Mouse (Mus musculus) kidney, embryonic 15.5 days (tissue): ENCODE data around the gene 1810010D01Rik. TPM values are rescaled to one million over a fixed set of nuclear protein-coding genes. Genes with fewer than 3 reads are reported as not detected.
A peak's percentile ranks its signal among the peaks of the same experiment; 100 is the strongest.

Experiments
- ATAC-seq: fragments of 200-750 bp; cut with Nextera tagmentation; replicated peaks from 2 replicates; pipeline ENCODE4 v1.8.0; 2017; ENCODE audit warnings: moderate TSS enrichment; ENCODE audit not compliant: low FRiP score
- H3K27ac ChIP-seq: fragments of 300-500 bp; sonication (generic); 2 replicates; pipeline ENCODE4 v1.5.1; 2015; ENCODE audit warnings: mild to moderate bottlenecking, inconsistent platforms
- H3K27me3 ChIP-seq: fragments of 300-500 bp; sonication (generic); 2 replicates; pipeline ENCODE4 v1.6.1; 2015; ENCODE audit warnings: inconsistent platforms
- H3K36me3 ChIP-seq: fragments of 300-500 bp; sonication (generic); 2 replicates; pipeline ENCODE4 v1.6.1; 2015; ENCODE audit warnings: inconsistent platforms
- H3K4me1 ChIP-seq: fragments of 300-500 bp; sonication (generic); 2 replicates; pipeline ENCODE4 v1.6.1; 2015; ENCODE audit warnings: inconsistent platforms
- H3K4me2 ChIP-seq: fragments of 300-500 bp; sonication (generic); 2 replicates; pipeline ENCODE4 v1.6.1; 2015; ENCODE audit warnings: moderate library complexity, mild to moderate bottlenecking, inconsistent platforms
- H3K4me3 ChIP-seq: fragments of 300-500 bp; sonication (generic); replicated peaks from 2 replicates; pipeline ENCODE4 v1.5.1; 2015; ENCODE audit warnings: mild to moderate bottlenecking, inconsistent platforms
- H3K9ac ChIP-seq: fragments of 300-500 bp; sonication (generic); 2 replicates; pipeline ENCODE4 v1.6.1; 2015; ENCODE audit warnings: mild to moderate bottlenecking, inconsistent platforms
- H3K9me3 ChIP-seq: fragments of 300-500 bp; sonication (generic); replicated peaks from 2 replicates; pipeline ENCODE4 v1.6.1; 2016; ENCODE audit warnings: inconsistent platforms
- whole genome bisulfite sequencing: fragments of 180-500 bp; shearing (Covaris S2); methylation state at CpG from one replicate; pipeline ENCODE4 v1.1.7; 2015; ENCODE audit warnings: mixed read lengths; 5-methylcytosine and 5-hydroxymethylcytosine counted together
- polyA plus RNA-seq: library from polyadenylated mRNA; unstranded; fragments of >200 nt; fragmentation: Nextera tagmentation; extraction: Ambion mirVana; gene quantifications from 2 replicates; pipeline ENCODE4 v1.2.1, GENCODE M21; 2015

The 1810010D01Rik gene
- polyA plus RNA-seq, 1 experiment from 2014 or later = 0.56 TPM

DNA sequence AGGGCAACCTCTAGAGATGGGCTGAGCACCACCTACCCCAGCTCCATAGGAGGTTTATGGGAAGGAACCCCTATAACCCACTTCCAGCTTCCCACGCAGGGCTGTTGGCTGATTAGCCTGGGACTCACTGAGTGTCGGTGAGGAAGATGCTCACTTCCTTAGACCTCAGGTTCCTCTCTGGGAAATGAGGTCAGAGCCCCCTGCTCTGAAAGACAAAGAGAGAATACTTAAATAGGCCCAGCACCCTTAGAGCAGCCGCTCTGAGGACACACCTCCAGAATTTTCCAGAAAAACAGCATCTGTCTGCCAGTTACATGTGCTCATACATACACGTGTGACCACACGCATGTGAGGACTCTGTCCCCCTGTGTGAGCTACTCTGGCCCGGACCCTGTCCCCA, 1.1 kb downstream of the 1810010D01Rik start:
- ATAC-seq = no peak; the same call in 1 of the 2 replicates
- Histone ChIP-seq H3K9me3 (no peaks in the 10 kb centered on the region), H3K4me2 (peak overlapping the region; percentile 51), H3K36me3 (no peaks in the 10 kb centered on the region), H3K4me3 (no peak overlapping the region), H3K27ac (peak overlapping the region; percentile 93), H3K9ac (peak overlapping the region; percentile 53), H3K27me3 (no peaks in the 10 kb centered on the region), H3K4me1 (peaks cover 28% of the 10 kb centered on the region)
- WGBS = 65% methylated on average over 6 of the region's 6 CpGs

DNA sequence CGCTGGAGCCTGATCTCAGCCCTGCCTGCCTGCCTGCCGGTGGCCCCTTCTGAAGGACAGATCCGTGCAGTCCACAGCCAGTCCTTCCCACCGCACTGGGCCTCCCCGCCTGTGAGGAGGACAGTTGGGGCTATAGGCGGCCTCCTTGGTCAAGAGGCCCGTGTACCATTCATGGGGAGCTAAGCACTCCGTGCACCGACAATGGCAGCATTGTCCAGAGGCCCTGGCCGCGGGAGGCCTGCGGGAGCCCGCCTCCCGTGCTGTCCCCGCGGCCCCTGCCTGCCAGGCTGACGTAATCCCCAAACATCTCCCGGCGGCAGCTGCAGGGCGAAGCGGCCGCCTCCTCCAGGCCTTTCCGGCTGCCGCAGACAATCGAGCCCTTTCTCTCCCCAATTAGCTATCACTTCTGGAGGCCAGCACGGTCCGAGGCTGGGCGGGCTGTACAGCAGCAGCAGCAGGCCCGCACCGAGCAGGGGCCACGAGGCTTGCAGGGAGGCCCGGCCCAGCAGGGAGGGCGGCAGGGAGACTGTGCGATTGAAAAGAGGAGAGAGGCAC, 1.8 kb downstream of the 1810010D01Rik start:
- H3K4me3 ChIP-seq = 0 out of 2 replicates have a peak overlapping the region, but pooled peaks have one; percentile 12
- no peaks in the 10 kb centered on the region; the same call in 1 of the 2 replicates for H3K9me3 ChIP-seq
- H3K4me2 ChIP-seq = peak overlapping the region; percentile 51
- H3K9ac ChIP-seq = peak overlapping the region; percentile 53
- no peaks in the 10 kb centered on the region for H3K36me3 ChIP-seq
- H3K27me3 ChIP-seq = no peaks in the 10 kb centered on the region
- H3K4me1 ChIP-seq = peaks cover 24% of the 10 kb centered on the region
- WGBS = under 1% methylated on average over 34 of the region's 34 CpGs
- peak; percentile 79 for ATAC-seq
- H3K27ac ChIP-seq = peak overlapping the region; percentile 93

DNA sequence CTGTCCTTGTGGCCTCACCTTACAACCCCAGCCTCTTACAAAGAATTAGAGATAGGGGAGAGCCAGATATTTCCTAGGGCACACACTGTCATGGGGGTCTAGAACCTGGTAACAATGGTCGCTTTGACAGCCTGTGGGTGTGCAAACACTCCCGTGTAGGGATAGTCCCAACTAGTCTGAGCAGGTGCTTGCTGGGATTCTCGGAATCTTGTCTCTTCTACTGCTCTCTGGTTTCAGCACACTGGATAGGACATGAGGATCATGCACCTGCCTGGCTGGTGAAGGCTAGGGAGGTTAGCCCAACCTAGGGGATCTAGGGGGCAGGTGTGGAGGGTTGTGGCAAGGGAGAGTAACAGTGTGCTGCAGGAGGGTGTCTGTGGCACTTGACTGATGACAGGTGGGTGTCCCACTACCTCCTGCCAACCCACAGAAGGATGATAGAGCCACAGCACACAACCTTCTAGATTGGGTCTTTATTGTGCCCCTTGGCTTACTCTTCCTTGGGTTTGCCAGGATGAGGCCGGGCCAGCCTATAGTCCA, 2.5 kb downstream of the 1810010D01Rik start:
- no peaks in the 10 kb centered on the region for H3K27me3 ChIP-seq
- H3K4me1 ChIP-seq = peaks cover 17% of the 10 kb centered on the region
- 0 out of 2 replicates have a peak, but pooled peaks have one; percentile 4 for ATAC-seq
- H3K4me3 ChIP-seq = no peak overlapping the region
- H3K36me3 ChIP-seq = no peaks in the 10 kb centered on the region
- H3K9me3 ChIP-seq = no peaks in the 10 kb centered on the region; the same call in 1 of the 2 replicates
- H3K27ac ChIP-seq = peak overlapping the region; percentile 93
- H3K9ac ChIP-seq = no peak overlapping the region
- no peak overlapping the region for H3K4me2 ChIP-seq
- WGBS = 87% methylated on average over 4 of the region's 4 CpGs

DNA sequence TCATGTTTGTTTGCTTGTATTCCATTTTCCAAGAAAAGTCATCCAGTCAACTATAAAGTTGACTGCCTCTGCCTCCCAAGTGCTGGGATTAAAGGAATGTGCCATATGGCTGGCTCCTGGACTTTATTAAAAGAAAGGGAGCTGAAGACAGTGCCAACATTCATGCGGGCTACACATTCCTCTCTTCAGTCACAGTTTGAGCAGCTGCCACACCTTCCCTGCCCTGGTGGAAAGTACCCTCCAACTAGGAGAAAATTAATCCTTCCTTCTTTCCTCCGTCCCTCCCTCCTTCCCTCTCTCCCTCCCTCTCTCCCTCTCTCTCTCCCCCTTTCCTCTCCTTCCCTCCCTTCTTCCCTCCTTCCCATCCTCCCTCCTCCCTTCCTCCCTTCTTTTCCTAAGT, 8.2 kb downstream of the 1810010D01Rik start:
- no peak overlapping the region for H3K27ac ChIP-seq
- no peaks in the 10 kb centered on the region for H3K36me3 ChIP-seq
- H3K9ac ChIP-seq = no peak overlapping the region
- no peak overlapping the region for H3K4me3 ChIP-seq
- ATAC-seq = no peak
- WGBS = 74% methylated on average over 2 of the region's 2 CpGs
- H3K27me3 ChIP-seq = no peaks in the 10 kb centered on the region
- H3K4me2 ChIP-seq = no peak overlapping the region
- H3K4me1 ChIP-seq = peaks cover 20% of the 10 kb centered on the region
- H3K9me3 ChIP-seq = no peaks in the 10 kb centered on the region; the same call in 1 of the 2 replicates

DNA sequence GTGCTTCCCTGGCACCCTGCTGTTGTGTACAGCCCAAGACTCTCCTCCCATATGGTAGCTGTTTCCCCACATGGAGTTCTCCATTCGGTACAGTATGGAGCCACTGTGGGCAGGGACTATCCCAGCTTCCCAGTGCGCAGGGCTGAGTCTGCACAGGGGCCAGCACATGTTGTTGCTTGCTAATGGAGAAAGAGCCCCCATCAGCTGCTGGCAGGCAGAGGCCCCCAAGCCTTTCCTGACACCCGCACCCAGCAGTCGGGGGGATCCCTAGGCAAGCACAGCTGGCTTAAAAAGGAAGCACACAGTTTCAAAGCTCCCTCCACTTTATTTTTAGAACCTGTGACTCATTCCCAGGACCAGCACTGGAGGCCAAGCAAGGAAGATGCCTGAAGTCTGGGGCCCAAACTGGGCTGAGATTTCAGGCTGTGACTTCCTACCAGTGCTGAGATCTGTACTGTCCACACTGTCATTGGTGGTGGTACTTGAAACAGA, 9.7 kb downstream of the 1810010D01Rik start:
- Histone ChIP-seq H3K9ac (no peak overlapping the region), H3K4me1 (peaks cover 30% of the 10 kb centered on the region), H3K4me2 (no peak overlapping the region), H3K9me3 (no peaks in the 10 kb centered on the region; the same call in 1 of the 2 replicates), H3K36me3 (no peaks in the 10 kb centered on the region), H3K27me3 (no peaks in the 10 kb centered on the region), H3K4me3 (no peak overlapping the region), H3K27ac (no peak overlapping the region)
- WGBS = 60% methylated on average over 4 of the region's 4 CpGs
- no peak; the same call in 1 of the 2 replicates for ATAC-seq

DNA sequence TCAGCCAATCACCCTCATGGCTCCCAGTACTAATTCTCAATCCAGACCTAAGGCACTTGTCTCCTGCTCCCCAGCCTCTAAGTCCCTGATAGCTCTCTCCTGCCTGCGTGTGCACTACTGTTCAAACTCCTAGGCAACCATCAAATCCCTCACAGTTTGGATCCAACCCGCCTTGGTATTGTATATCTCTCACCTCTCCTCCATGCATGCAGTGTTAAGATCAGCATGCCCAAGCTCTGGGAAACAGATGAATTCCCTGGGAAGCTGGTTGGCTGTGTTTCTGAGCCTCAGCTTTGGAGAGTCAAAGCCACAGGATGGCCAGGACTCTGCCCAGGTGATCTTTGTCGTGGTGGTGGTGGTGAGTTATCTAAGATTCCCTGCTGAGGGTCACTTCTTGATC, 10.2 kb downstream of the 1810010D01Rik start:
- Histone ChIP-seq H3K36me3 (no peaks in the 10 kb centered on the region), H3K27me3 (no peaks in the 10 kb centered on the region), H3K4me1 (peaks cover 31% of the 10 kb centered on the region), H3K9me3 (no peaks in the 10 kb centered on the region; the same call in 1 of the 2 replicates), H3K4me2 (no peak overlapping the region), H3K4me3 (no peak overlapping the region), H3K9ac (no peak overlapping the region), H3K27ac (no peak overlapping the region)
- 61% methylated on average over 3 of the region's 3 CpGs for WGBS
- ATAC-seq = no peak

DNA sequence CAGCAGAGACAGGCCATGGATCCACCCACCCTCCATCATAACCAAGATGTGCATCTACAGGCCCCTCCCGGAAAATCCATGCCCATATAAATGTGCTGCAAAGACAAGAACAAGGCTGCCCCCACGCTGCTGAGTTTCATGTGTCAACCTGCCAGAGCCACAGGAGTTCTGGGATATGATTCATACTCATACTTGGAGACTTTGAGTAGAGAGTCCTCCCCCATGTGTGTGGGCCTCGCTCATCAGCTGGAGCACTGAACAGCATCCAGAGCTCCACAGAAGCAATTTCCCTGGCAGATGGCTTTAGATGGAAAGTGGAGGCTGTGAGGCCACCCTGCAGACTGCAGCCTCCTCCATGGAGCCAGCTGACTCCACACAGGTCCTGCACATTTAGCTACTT, 10.9 kb downstream of the 1810010D01Rik start:
- H3K9me3 ChIP-seq = no peaks in the 10 kb centered on the region; the same call in 1 of the 2 replicates
- peaks cover 34% of the 10 kb centered on the region for H3K4me1 ChIP-seq
- no peak overlapping the region for H3K4me3 ChIP-seq
- no peak for ATAC-seq
- no peak overlapping the region for H3K9ac ChIP-seq
- H3K27ac ChIP-seq = no peak overlapping the region
- 71% methylated on average over 3 of the region's 3 CpGs for WGBS
- H3K27me3 ChIP-seq = no peaks in the 10 kb centered on the region
- H3K36me3 ChIP-seq = no peaks in the 10 kb centered on the region
- no peak overlapping the region for H3K4me2 ChIP-seq

DNA sequence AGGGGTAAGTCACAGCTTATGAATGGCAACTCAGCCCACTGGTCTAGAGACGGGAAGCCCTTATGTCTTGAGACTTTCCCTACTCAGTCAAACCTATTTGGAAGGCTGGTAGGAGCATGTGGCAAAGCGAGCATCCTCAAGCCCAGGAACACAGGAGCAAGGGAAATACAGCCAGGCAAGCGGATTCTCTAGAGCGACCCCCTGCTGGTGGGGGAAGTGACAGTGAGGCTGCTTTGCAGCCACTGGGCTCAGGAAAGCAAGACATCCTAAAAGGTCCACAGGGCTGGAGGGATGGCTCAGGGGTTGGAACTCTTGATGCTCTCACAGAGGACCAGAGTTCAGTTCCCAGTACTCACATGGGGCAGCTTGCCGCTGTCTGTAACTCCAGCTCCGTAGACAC, 11.6 kb downstream of the 1810010D01Rik start:
- 92% methylated on average over 6 of the region's 6 CpGs for WGBS
- ATAC-seq = no peak
- Histone ChIP-seq H3K4me2 (no peak overlapping the region), H3K9ac (no peak overlapping the region), H3K4me1 (peaks cover 34% of the 10 kb centered on the region), H3K27me3 (no peaks in the 10 kb centered on the region), H3K36me3 (no peaks in the 10 kb centered on the region), H3K27ac (no peak overlapping the region), H3K4me3 (no peak overlapping the region), H3K9me3 (no peaks in the 10 kb centered on the region; the same call in 1 of the 2 replicates)

DNA sequence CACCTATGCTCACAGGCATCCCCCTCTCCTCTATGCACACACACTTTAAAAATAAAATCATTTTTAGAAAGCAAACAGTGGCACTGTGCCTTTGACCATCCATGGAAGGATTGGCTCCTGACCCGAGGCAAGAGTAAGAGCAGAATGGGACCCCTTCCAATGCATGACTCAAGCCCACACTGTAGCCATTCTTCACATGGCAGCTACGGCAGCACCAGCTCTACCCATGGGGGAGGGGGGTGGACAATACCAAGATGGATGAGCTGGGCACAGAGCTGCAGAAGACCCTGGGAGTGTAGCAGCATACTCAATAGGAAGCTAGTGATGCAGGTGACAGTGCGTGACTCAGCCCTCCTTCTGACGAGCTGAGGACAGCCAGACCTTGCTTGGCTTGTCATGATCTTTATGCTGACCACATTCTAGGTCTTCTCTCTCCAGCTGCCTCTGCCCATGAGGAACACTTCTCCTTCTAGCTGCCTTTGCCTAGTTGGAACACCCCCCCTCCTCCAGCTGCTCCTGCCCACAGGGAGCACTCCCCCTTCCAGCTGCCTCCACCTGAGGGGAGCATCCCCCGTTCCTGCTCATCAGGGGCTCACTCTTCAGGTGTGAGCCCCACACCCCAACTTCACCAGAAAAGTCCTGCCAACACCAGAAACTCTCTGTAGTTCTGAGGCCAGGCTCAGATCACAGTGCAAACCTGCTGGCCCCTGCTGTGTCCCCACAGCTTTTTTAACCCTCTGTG, 12.6 kb downstream of the 1810010D01Rik start:
- H3K27ac ChIP-seq = 0 out of 2 replicates have a peak overlapping the region, but pooled peaks have one; percentile 38
- H3K4me2 ChIP-seq = no peak overlapping the region
- no peaks in the 10 kb centered on the region for H3K36me3 ChIP-seq
- H3K4me1 ChIP-seq = peaks cover 34% of the 10 kb centered on the region
- no peak for ATAC-seq
- no peaks in the 10 kb centered on the region for H3K27me3 ChIP-seq
- H3K9ac ChIP-seq = no peak overlapping the region
- no peaks in the 10 kb centered on the region for H3K9me3 ChIP-seq
- 61% methylated on average over 5 of the region's 5 CpGs for WGBS
- H3K4me3 ChIP-seq = no peak overlapping the region

DNA sequence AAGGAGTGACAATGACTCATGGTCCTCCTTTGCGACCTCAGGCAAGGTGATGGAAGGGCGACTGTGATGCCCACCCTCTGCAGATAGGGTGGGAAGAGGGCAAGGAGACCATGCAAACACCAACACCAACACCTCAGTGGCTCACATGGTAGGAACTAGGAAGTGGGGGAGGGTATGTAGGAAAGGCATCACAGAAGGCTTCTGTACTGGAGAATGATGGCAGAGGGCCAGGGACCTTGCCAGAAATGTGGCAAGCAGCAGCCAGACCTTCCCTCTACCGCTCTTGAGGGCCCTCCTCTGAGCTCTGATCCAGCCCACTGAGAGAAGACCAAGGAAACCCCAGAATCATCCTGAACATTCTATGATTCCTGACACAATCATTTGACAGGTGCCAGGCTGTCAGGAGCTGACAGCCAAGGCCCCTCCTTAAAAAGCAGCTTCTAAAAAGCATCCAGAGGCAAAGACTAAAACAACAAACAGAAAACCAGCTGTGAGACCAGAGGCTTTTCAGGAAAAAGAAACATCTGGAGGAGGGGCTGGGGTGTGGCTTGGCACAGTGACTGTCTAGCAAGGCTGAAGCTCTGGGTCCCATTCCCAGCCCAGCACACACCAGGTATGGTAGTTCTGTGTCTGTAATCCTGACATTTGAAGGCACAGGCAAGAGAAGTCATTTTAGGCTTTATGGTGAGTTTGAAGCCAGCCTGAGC, 13.3 kb downstream of the 1810010D01Rik start:
- H3K9ac ChIP-seq = no peak overlapping the region
- H3K4me2 ChIP-seq = no peak overlapping the region
- H3K4me3 ChIP-seq = no peak overlapping the region
- H3K27ac ChIP-seq = peak overlapping the region; percentile 38
- no peaks in the 10 kb centered on the region for H3K9me3 ChIP-seq
- no peaks in the 10 kb centered on the region for H3K36me3 ChIP-seq
- peaks cover 34% of the 10 kb centered on the region for H3K4me1 ChIP-seq
- H3K27me3 ChIP-seq = no peaks in the 10 kb centered on the region
- ATAC-seq = no peak
- 73% methylated on average over 3 of the region's 3 CpGs for WGBS

DNA sequence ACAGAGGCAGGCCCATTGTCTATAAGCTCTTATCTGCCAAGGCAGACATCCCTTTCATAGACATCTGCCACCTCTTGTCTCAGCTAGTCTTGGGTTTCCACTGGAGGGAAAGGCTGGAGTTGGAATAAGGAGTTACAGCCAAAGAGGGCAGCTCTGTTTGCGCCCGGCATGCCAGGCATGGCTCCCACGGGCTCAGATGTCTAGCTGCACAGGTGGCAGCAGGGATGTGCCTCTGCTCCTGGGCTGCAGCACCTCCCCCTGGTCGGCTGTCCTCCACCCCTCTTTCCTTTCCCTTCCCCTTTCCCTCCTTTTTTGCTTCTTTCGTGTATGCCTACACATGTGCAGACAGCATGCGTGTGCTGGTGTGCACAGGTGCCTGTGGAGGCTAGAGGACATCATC, 15.1 kb downstream of the 1810010D01Rik start:
- peaks cover 28% of the 10 kb centered on the region for H3K4me1 ChIP-seq
- no peak for ATAC-seq

DNA sequence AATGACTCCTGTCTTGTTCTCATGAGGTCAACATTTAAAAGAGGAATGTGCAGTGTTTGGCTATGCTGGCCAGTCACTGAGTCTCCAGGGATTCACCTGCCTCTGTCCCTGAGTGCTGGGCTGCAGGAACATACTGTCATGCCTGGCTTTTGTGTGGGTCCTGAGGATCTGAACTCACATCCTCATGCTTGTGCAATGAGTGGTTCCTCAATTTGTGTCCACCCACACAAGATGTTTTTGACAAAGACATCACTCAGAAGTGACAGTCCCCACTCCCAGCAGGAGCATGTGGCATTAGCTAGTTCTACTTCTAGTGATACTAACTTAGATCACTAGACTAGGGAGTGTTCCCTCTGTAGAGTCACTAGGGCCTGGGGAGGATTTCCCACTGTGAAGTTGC, 17.4 kb downstream of the 1810010D01Rik start:
- no peak overlapping the region for H3K4me2 ChIP-seq
- H3K4me1 ChIP-seq = peaks cover 22% of the 10 kb centered on the region
- no peak overlapping the region for H3K4me3 ChIP-seq
- ATAC-seq = no peak
- H3K27ac ChIP-seq = no peak overlapping the region
- no peak overlapping the region for H3K9ac ChIP-seq
- H3K36me3 ChIP-seq = no peaks in the 10 kb centered on the region
- H3K27me3 ChIP-seq = no peaks in the 10 kb centered on the region
- no peaks in the 10 kb centered on the region for H3K9me3 ChIP-seq

More for the DNA sequence above, 15.1 kb downstream of the 1810010D01Rik start:
- H3K36me3 ChIP-seq = no peaks in the 10 kb centered on the region
- H3K9ac ChIP-seq = no peak overlapping the region
- H3K27me3 ChIP-seq = no peaks in the 10 kb centered on the region
- H3K4me2 ChIP-seq = no peak overlapping the region
- no peak overlapping the region for H3K4me3 ChIP-seq
- 61% methylated on average over 6 of the region's 6 CpGs for WGBS
- no peaks in the 10 kb centered on the region for H3K9me3 ChIP-seq
- H3K27ac ChIP-seq = no peak overlapping the region
